Mouse (Mus musculus) kidney, postnatal 0 days (tissue): ENCODE measurements around the gene Slc5a4b. TPM values are rescaled to one million over a fixed set of nuclear protein-coding genes. Genes with fewer than 3 reads are reported as not detected.
A peak's percentile ranks its signal among the peaks of the same experiment; 100 is the strongest.

Source experiments
- ATAC-seq: fragments of 200-750 bp; cut with Nextera tagmentation; replicated peaks from 2 replicates; pipeline ENCODE4 v1.8.0; 2017; ENCODE audit warnings: low read depth, moderate number of reproducible peaks, moderate TSS enrichment, moderate library complexity; ENCODE audit not compliant: low FRiP score
- DNase-seq: peaks from one replicate; pipeline ENCODE4 v3.0.0-alpha.2; 2016; ENCODE audit warnings: low spot score
- H3K27ac ChIP-seq: fragments of 300-500 bp; sonication (generic); 2 replicates; pipeline ENCODE4 v1.5.1; 2014; ENCODE audit warnings: mild to moderate bottlenecking
- H3K27me3 ChIP-seq: fragments of 300-500 bp; sonication (generic); 2 replicates; pipeline ENCODE4 v1.6.1; 2014; ENCODE audit warnings: low read length, mixed read lengths; ENCODE audit not compliant: insufficient read depth
- H3K36me3 ChIP-seq: fragments of 300-500 bp; sonication (generic); 2 replicates; pipeline ENCODE4 v1.6.1; 2014; ENCODE audit warnings: low read length, mixed read lengths; ENCODE audit not compliant: insufficient read depth
- H3K4me1 ChIP-seq: fragments of 300-500 bp; sonication (generic); replicated peaks from 2 replicates; pipeline ENCODE4 v1.6.1; 2014; ENCODE audit warnings: antibody characterized with exemption, low read length, mixed read lengths; ENCODE audit not compliant: insufficient read depth
- H3K4me2 ChIP-seq: fragments of 300-500 bp; sonication (generic); 2 replicates; pipeline ENCODE4 v1.6.1; 2014; ENCODE audit warnings: mild to moderate bottlenecking, low read length, moderate library complexity, mixed read lengths
- H3K4me3 ChIP-seq: fragments of 300-500 bp; sonication (generic); replicated peaks from 2 replicates; pipeline ENCODE4 v1.5.1; 2014; ENCODE audit warnings: low read depth, low read length
- H3K9ac ChIP-seq: fragments of 300-500 bp; sonication (generic); 2 replicates; pipeline ENCODE4 v1.6.1; 2014; ENCODE audit warnings: low read depth, low read length
- H3K9me3 ChIP-seq: fragments of 300-500 bp; sonication (generic); replicated peaks from 2 replicates; pipeline ENCODE4 v1.6.1; 2016; ENCODE audit warnings: low read length, inconsistent platforms, mixed read lengths
- CTCF ChIP-seq: IDR thresholded peaks from 2 replicates; pipeline ENCODE4 v1.5.1; 2016; ENCODE audit warnings: antibody characterized with exemption, low read depth, mild to moderate bottlenecking, moderate library complexity
- WGBS: fragments of 180-500 bp; shearing (Covaris S2); extraction: QIAGEN DNeasy Blood & Tissue Kit; methylation state at CpG from one replicate; pipeline ENCODE4 v1.1.7; 2014; 5-methylcytosine and 5-hydroxymethylcytosine counted together
- polyA plus RNA-seq: library from polyadenylated mRNA; unstranded; fragments of >200 nt; fragmentation: Nextera tagmentation; extraction: Ambion mirVana; gene quantifications from 2 replicates; pipeline ENCODE4 v1.2.1, GENCODE M21; 2015

Slc5a4b gene
- polyA plus RNA-seq, 1 experiment from 2014 or later, result 0.14 TPM

- no peaks in the 10 kb centered on the region for H3K27me3 ChIP-seq
- H3K27ac ChIP-seq, result peak overlapping the region; percentile 50
- no peaks in the 10 kb centered on the region for H3K36me3 ChIP-seq
- 21% methylated on average over 12 of the region's 12 CpGs for WGBS
- no peaks in the 10 kb centered on the region for H3K4me1 ChIP-seq
- peak; percentile 82 for ATAC-seq
- no peak overlapping the region for H3K9ac ChIP-seq
- peak overlapping the region; percentile 16; the same call in 1 of the 2 replicates for H3K4me2 ChIP-seq
- no peaks in the 10 kb centered on the region for H3K9me3 ChIP-seq
- no peak overlapping the region for H3K4me3 ChIP-seq
- no peak for TF ChIP-seq CTCF
- peak; percentile 46 for DNase-seq
Observed at GRCm38 (mm10) chr10:76067674-76068613, 42.8 kb downstream of the Slc5a4b start.

- Histone ChIP-seq H3K27me3 (no peaks in the 10 kb centered on the region), H3K4me1 (no peaks in the 10 kb centered on the region), H3K9ac (no peak overlapping the region), H3K4me3 (no peak overlapping the region), H3K4me2 (no peak overlapping the region), H3K36me3 (no peaks in the 10 kb centered on the region), H3K9me3 (no peaks in the 10 kb centered on the region), H3K27ac (no peak overlapping the region)
- 0 out of 2 replicates have a peak, but pooled peaks have one; percentile 6 for TF ChIP-seq CTCF
- no peak for ATAC-seq
- no peak for DNase-seq
- 89% methylated on average over 5 of the region's 5 CpGs for WGBS
Observed at GRCm38 (mm10) chr10:76062439-76062838, 48.3 kb downstream of the Slc5a4b start.

- H3K9ac ChIP-seq, result no peak overlapping the region
- H3K36me3 ChIP-seq, result no peaks in the 10 kb centered on the region
- no peaks in the 10 kb centered on the region for H3K4me1 ChIP-seq
- H3K4me2 ChIP-seq, result no peak overlapping the region
- DNase-seq (no peak), ATAC-seq (no peak)
- no peaks in the 10 kb centered on the region for H3K27me3 ChIP-seq
- no peak overlapping the region for H3K4me3 ChIP-seq
- 73% methylated on average over 11 of the region's 11 CpGs for WGBS
- H3K9me3 ChIP-seq, result no peaks in the 10 kb centered on the region
- H3K27ac ChIP-seq, result no peak overlapping the region
- TF ChIP-seq CTCF, result no peak
Observed at GRCm38 (mm10) chr10:76051860-76052259, 58.9 kb downstream of the Slc5a4b start.

- 32% methylated on average over 6 of the region's 6 CpGs for WGBS
- Histone ChIP-seq H3K4me1 (no peaks in the 10 kb centered on the region), H3K36me3 (no peaks in the 10 kb centered on the region), H3K9me3 (no peaks in the 10 kb centered on the region), H3K27ac (no peak overlapping the region), H3K4me2 (no peak overlapping the region), H3K4me3 (no peak overlapping the region), H3K27me3 (no peaks in the 10 kb centered on the region), H3K9ac (no peak overlapping the region)
- TF ChIP-seq CTCF, result no peak
- DNase-seq (no peak), ATAC-seq (no peak)
Observed at GRCm38 (mm10) chr10:76048967-76049366, 61.8 kb downstream of the Slc5a4b start.

- Histone ChIP-seq H3K4me1 (no peaks in the 10 kb centered on the region), H3K9me3 (no peaks in the 10 kb centered on the region), H3K27me3 (no peaks in the 10 kb centered on the region), H3K4me3 (no peak overlapping the region), H3K9ac (no peak overlapping the region), H3K27ac (no peak overlapping the region), H3K36me3 (0 out of 2 replicates have a peak, but pooled peaks cover 6% of the 10 kb centered on the region), H3K4me2 (no peak overlapping the region)
- ATAC-seq (no peak), DNase-seq (no peak)
- 44% methylated on average over 5 of the region's 5 CpGs for WGBS
- TF ChIP-seq CTCF, result no peak
Observed at GRCm38 (mm10) chr10:76047182-76047869, 63.4 kb downstream of the Slc5a4b start.

- ATAC-seq (no peak), DNase-seq (no peak)
- WGBS, result 42% methylated on average over 1 of the region's 1 CpGs
- Histone ChIP-seq H3K36me3 (0 out of 2 replicates have a peak, but pooled peaks cover 6% of the 10 kb centered on the region), H3K9ac (no peak overlapping the region), H3K4me3 (no peak overlapping the region), H3K27me3 (no peaks in the 10 kb centered on the region), H3K9me3 (no peaks in the 10 kb centered on the region), H3K4me1 (no peaks in the 10 kb centered on the region), H3K27ac (no peak overlapping the region), H3K4me2 (no peak overlapping the region)
- no peak for TF ChIP-seq CTCF
Observed at GRCm38 (mm10) chr10:76046754-76047153, 64.0 kb downstream of the Slc5a4b start.
